Mouse (Mus musculus) embryonic facial prominence, embryonic 12.5 days (tissue): Measurements from ENCODE around the gene Capns1. TPM values are rescaled to one million over a fixed set of nuclear protein-coding genes. Genes with fewer than 3 reads are reported as not detected.
A peak's percentile ranks its signal among the peaks of the same experiment; 100 is the strongest.
"Not testable (repeated sequence)": the region's sequence is repeated elsewhere in the genome, so short reads cannot be mapped to it uniquely, and the experiment has no call there.

ENCODE experiments used
- ATAC-seq: fragments of 200-750 bp; cut with Nextera tagmentation; 2 replicates; pipeline ENCODE4 v1.8.0; 2017; ENCODE audit not compliant: insufficient number of reproducible peaks, insufficient read depth, low FRiP score, low TSS enrichment
- H3K27ac ChIP-seq: fragments of 300-500 bp; sonication (generic); 2 replicates; pipeline ENCODE4 v1.5.1; 2016; ENCODE audit warnings: mild to moderate bottlenecking
- H3K27me3 ChIP-seq: fragments of 300-500 bp; sonication (generic); 2 replicates; pipeline ENCODE4 v1.6.1; 2016; ENCODE audit warnings: mild to moderate bottlenecking, moderate library complexity
- H3K36me3 ChIP-seq: fragments of 300-500 bp; sonication (generic); 2 replicates; pipeline ENCODE4 v1.6.1; 2016; ENCODE audit warnings: mild to moderate bottlenecking
- H3K4me1 ChIP-seq: fragments of 300-500 bp; sonication (generic); 2 replicates; pipeline ENCODE4 v1.6.1; 2016
- H3K4me2 ChIP-seq: fragments of 300-500 bp; sonication (generic); replicated peaks from 2 replicates; pipeline ENCODE4 v1.6.1; 2016; ENCODE audit warnings: mild to moderate bottlenecking, moderate library complexity
- H3K4me3 ChIP-seq: fragments of 300-500 bp; sonication (generic); 2 replicates; pipeline ENCODE4 v1.5.1; 2016; ENCODE audit warnings: mild to moderate bottlenecking
- H3K9ac ChIP-seq: fragments of 300-500 bp; sonication (generic); 2 replicates; pipeline ENCODE4 v1.6.1; 2016; ENCODE audit warnings: mild to moderate bottlenecking, moderate library complexity
- H3K9me3 ChIP-seq: fragments of 300-500 bp; sonication (generic); 2 replicates; pipeline ENCODE4 v1.6.1; 2016; ENCODE audit warnings: mild to moderate bottlenecking, moderate library complexity
- WGBS: fragments of 180-500 bp; shearing (Covaris S2); methylation state at CpG from one replicate; pipeline ENCODE4 v1.1.7; 2016; 5-methylcytosine and 5-hydroxymethylcytosine counted together
- polyA plus RNA-seq: library from polyadenylated mRNA; unstranded; fragments of >200 nt; fragmentation: Nextera tagmentation; extraction: Ambion mirVana; gene quantifications from 2 replicates; pipeline ENCODE4 v1.2.1, GENCODE M21; 2016

Capns1 gene
- polyA plus RNA-seq, 1 experiment from 2014 or later, result 86.6 TPM

DNA sequence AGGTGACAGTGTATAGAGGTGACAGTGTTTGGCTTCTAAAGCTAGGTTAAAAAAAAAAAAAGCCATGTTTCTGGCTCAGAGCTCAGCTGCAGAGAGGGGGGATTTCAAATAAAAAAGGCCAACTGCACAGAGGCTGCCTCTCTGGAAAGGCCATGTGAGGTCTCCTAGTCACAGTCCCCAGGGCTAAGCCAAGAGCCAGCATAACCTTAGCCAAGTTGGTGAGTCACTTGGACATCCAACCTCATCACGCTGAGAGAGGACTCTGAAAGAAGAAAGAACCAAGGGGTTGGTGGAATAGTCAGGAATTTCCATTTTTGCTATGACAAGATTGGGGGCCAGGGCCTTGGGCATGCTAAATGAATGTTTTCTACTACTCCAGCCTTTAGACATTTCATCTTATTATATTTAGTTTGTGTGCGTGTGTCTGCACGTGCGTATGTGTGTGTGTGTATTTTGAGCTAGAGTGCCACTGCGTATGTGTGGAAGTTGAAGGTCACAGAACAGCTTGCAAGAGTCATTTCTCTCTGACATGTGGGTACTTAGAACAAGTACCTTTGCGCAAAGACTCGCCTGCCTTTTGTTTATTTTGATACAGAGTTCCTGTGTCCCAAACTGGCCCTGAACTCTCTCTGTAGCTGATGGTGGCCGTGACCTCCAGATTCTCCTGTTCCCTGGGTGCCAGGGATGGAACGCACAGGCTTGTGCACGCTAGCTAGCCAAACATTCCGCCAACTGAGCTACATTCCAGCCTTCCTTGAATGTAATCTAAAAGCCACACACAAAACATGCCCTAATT is 4.5 kb upstream of the Capns1 start:
- H3K4me3 ChIP-seq, result no peak overlapping the region
- H3K27ac ChIP-seq, result no peak overlapping the region
- H3K9ac ChIP-seq, result no peak overlapping the region
- no peaks in the 10 kb centered on the region for H3K9me3 ChIP-seq
- H3K4me1 ChIP-seq, result no peaks in the 10 kb centered on the region
- WGBS, result 79% methylated on average over 11 of the region's 11 CpGs
- no peak for ATAC-seq
- no peak overlapping the region for H3K4me2 ChIP-seq
- no peaks in the 10 kb centered on the region for H3K27me3 ChIP-seq
- no peaks in the 10 kb centered on the region for H3K36me3 ChIP-seq

DNA sequence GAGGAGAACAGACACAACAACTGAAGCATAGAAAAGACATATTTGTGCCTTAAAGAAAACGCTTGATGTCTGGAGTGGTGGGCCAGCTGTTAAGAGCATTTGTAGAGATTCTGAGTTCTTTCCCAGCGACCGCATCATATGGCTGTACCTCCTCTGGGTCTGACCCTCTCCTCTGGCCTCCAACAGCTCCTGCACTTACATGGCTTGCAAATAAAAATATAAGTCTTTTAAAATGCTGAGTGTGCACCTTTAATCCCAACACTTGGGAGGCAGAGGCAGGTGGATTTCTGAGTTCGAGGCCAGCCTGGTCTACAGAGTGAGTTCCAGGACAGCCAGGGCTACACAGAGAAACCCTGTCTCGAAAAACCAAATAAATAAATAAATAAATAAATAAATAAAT is 2.0 kb upstream of the Capns1 start:
- H3K4me1 ChIP-seq, H3K27ac ChIP-seq, H3K9ac ChIP-seq, H3K4me3 ChIP-seq, H3K27me3 ChIP-seq, H3K9me3 ChIP-seq, H3K36me3 ChIP-seq, ATAC-seq, H3K4me2 ChIP-seq: not testable (repeated sequence)
- WGBS, result 84% methylated on average over 5 of the region's 5 CpGs

GRCm38 (mm10) chr7:30200200-30200599 is 1.6 kb upstream of the Capns1 start:
- Histone ChIP-seq H3K4me2 (no peak overlapping the region), H3K36me3 (no peaks in the 10 kb centered on the region), H3K27ac (no peak overlapping the region), H3K27me3 (no peaks in the 10 kb centered on the region), H3K4me3 (no peak overlapping the region), H3K4me1 (peaks cover 8% of the 10 kb centered on the region; the same call in 1 of the 2 replicates), H3K9ac (no peak overlapping the region), H3K9me3 (no peaks in the 10 kb centered on the region)
- 79% methylated on average over 5 of the region's 5 CpGs for WGBS
- ATAC-seq, result no peak

- Histone ChIP-seq H3K36me3 (no peaks in the 10 kb centered on the region), H3K27me3 (no peaks in the 10 kb centered on the region), H3K4me1 (peaks cover 10% of the 10 kb centered on the region; the same call in 1 of the 2 replicates), H3K27ac (no peak overlapping the region), H3K9me3 (no peaks in the 10 kb centered on the region), H3K4me2 (no peak overlapping the region), H3K4me3 (no peak overlapping the region), H3K9ac (no peak overlapping the region)
- no peak for ATAC-seq
- 74% methylated on average over 18 of the region's 18 CpGs for WGBS
Measured at GRCm38 (mm10) chr7:30199498-30200139, 1.0 kb upstream of the Capns1 start.

- 0 out of 2 replicates have a peak overlapping the region, but pooled peaks have one; percentile 5 for H3K27ac ChIP-seq
Measured at GRCm38 (mm10) chr7:30197592-30198129, 950 bp downstream of the Capns1 start.

GRCm38 (mm10) chr7:30196171-30196570 is 2.4 kb downstream of the Capns1 start:
- Histone ChIP-seq H3K9me3 (no peaks in the 10 kb centered on the region), H3K27ac (no peak overlapping the region), H3K4me1 (peaks cover 22% of the 10 kb centered on the region), H3K36me3 (peaks cover 12% of the 10 kb centered on the region), H3K27me3 (no peaks in the 10 kb centered on the region), H3K4me3 (no peak overlapping the region), H3K4me2 (no peak overlapping the region), H3K9ac (no peak overlapping the region)
- no peak for ATAC-seq
- 74% methylated on average over 6 of the region's 6 CpGs for WGBS

More at GRCm38 (mm10) chr7:30197592-30198129, 950 bp downstream of the Capns1 start:
- Histone ChIP-seq H3K9ac (no peak overlapping the region), H3K36me3 (no peaks in the 10 kb centered on the region), H3K4me3 (no peak overlapping the region), H3K9me3 (no peaks in the 10 kb centered on the region), H3K27me3 (no peaks in the 10 kb centered on the region), H3K4me1 (peaks cover 20% of the 10 kb centered on the region), H3K4me2 (no peak overlapping the region)
- 64% methylated on average over 5 of the region's 5 CpGs for WGBS
- no peak for ATAC-seq

DNA sequence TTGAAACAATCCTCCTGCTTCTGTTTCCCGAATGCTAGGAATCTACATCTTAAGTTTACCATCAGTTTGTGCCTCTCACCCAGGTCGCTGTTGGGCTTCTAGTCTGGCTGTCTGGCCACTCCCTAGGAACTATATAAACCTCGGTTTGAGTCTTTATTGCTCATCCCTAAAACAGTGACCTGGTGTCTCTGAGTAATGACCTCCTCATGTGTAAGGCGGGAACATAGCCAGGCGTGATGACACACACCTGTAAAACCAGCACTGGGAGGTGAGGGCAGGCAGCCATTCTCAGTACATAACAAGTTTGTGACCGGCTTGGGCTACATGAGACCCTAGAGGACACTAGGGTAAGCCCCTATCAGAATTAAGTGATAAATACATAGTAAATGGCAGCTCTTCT is 3.1 kb downstream of the Capns1 start:
- Histone ChIP-seq H3K27me3 (no peaks in the 10 kb centered on the region), H3K9me3 (no peaks in the 10 kb centered on the region), H3K9ac (no peak overlapping the region), H3K4me3 (no peak overlapping the region), H3K27ac (no peak overlapping the region), H3K4me1 (peaks cover 22% of the 10 kb centered on the region), H3K36me3 (peaks cover 19% of the 10 kb centered on the region), H3K4me2 (peak overlapping the region; percentile 79)
- ATAC-seq, result no peak
- 71% methylated on average over 6 of the region's 6 CpGs for WGBS

GRCm38 (mm10) chr7:30194884-30195283 is 3.7 kb downstream of the Capns1 start:
- peak overlapping the region; percentile 77 for H3K9ac ChIP-seq
- no peaks in the 10 kb centered on the region for H3K27me3 ChIP-seq
- H3K4me3 ChIP-seq, result peak overlapping the region; percentile 76
- no peaks in the 10 kb centered on the region for H3K9me3 ChIP-seq
- H3K27ac ChIP-seq, result peak overlapping the region; percentile 87
- 1% methylated on average over 28 of the region's 28 CpGs for WGBS
- H3K4me1 ChIP-seq, result peaks cover 22% of the 10 kb centered on the region
- peaks cover 25% of the 10 kb centered on the region for H3K36me3 ChIP-seq
- ATAC-seq, result peak; percentile 82
- H3K4me2 ChIP-seq, result peak overlapping the region; percentile 79

- Histone ChIP-seq H3K4me2 (peak overlapping the region; percentile 79), H3K27me3 (no peaks in the 10 kb centered on the region), H3K9ac (peak overlapping the region; percentile 77), H3K36me3 (peaks cover 26% of the 10 kb centered on the region), H3K27ac (peak overlapping the region; percentile 87), H3K4me3 (peak overlapping the region; percentile 76), H3K4me1 (peaks cover 22% of the 10 kb centered on the region), H3K9me3 (no peaks in the 10 kb centered on the region)
- WGBS, result under 1% methylated on average over 26 of the region's 26 CpGs
- ATAC-seq, result no peak
Measured at GRCm38 (mm10) chr7:30194101-30194831, 4.3 kb downstream of the Capns1 start.

GRCm38 (mm10) chr7:30193581-30194100 is 5.0 kb downstream of the Capns1 start:
- 1% methylated on average over 24 of the region's 26 CpGs for WGBS

DNA sequence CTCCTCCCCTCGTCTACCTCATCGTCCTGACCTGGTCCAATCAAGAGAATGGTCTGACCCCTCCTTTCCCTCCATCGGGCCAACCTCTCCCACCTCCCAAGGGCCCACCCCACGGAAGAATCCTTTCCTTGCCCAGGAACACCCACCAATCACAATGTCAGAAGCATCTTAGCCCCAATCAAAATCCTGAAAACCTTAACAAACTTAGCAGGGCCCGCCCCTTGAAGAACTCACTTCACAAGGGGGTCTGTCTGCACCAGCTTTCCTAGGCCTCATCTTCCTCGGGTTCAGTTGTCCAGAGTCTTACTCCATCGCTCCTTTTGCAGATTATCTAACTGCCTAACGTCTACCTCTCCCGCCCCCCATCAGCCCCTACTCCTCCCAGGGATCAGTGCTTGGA is 5.6 kb downstream of the Capns1 start:
- WGBS, result 15% methylated on average over 9 of the region's 9 CpGs
- Histone ChIP-seq H3K4me3 (peak overlapping the region; percentile 76), H3K4me2 (peak overlapping the region; percentile 79), H3K27ac (peak overlapping the region; percentile 87; the same call in 1 of the 2 replicates), H3K36me3 (peaks cover 38% of the 10 kb centered on the region), H3K9me3 (no peaks in the 10 kb centered on the region), H3K9ac (peak overlapping the region; percentile 77), H3K4me1 (peaks cover 22% of the 10 kb centered on the region), H3K27me3 (no peaks in the 10 kb centered on the region)
- ATAC-seq, result 0 out of 2 replicates have a peak, but pooled peaks have one; percentile 22

More at GRCm38 (mm10) chr7:30193581-30194100, 5.0 kb downstream of the Capns1 start:
- H3K9me3 ChIP-seq, result no peaks in the 10 kb centered on the region
- peaks cover 32% of the 10 kb centered on the region for H3K36me3 ChIP-seq
- no peaks in the 10 kb centered on the region for H3K27me3 ChIP-seq
- peaks cover 22% of the 10 kb centered on the region for H3K4me1 ChIP-seq
- H3K9ac ChIP-seq, result peak overlapping the region; percentile 77
- peak; percentile 53; the same call in 1 of the 2 replicates for ATAC-seq
- peak overlapping the region; percentile 87 for H3K27ac ChIP-seq
- H3K4me3 ChIP-seq, result peak overlapping the region; percentile 76
- peak overlapping the region; percentile 79 for H3K4me2 ChIP-seq
